Mouse (Mus musculus) liver, adult 2 months (tissue): Measurements from ENCODE around the gene Lbx1.

ENCODE experiments used
- CTCF ChIP-seq: fragments of 200-500 bp; IDR thresholded peaks from 2 replicates; pipeline ENCODE4 v1.5.1; 2011; ENCODE audit warnings: low read depth, low read length, control low read depth
- POLR2A ChIP-seq: fragments of 200-500 bp; IDR thresholded peaks from 2 replicates; pipeline ENCODE4 v1.6.1; 2011; ENCODE audit warnings: low read length, control low read depth; ENCODE audit not compliant: insufficient read depth; ENCODE audit errors: extremely low read depth

DNA sequence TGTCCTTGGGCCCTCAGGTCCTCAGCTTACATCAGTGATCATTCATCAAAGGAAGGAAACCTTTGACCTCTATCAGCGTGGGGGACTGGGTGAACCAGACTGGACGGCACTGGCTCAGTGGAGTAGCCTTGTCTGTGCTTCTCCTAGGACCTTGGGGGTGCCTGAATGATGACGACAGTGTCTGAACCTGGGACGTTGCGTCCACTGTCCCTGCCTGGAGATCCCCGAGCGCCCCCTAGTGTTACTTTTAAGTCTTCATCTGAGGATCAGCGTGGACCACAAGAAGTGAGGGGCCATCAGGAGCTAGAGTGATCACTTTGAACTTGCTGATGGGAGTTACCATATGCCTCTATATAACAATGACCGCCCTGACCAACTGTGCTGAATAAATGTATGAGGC lies 19.4 kb downstream of the Lbx1 start:
- peak; percentile 78 for TF ChIP-seq CTCF
- no peak for TF ChIP-seq POLR2A
